Mouse (Mus musculus) ES-E14 (cell line): ENCODE data around the gene Gm17617. TPM values are rescaled to one million over a fixed set of nuclear protein-coding genes. Genes with fewer than 3 reads are reported as not detected.
A peak's percentile ranks its signal among the peaks of the same experiment; 100 is the strongest.

Experiments
- DNase-seq: peaks from one replicate; pipeline ENCODE4 v3.0.0-alpha.2; 2013; ENCODE audit warnings: low read depth, low spot score
- H3K27ac ChIP-seq: 2 replicates; pipeline ENCODE4 v1.5.1; 2012; ENCODE audit warnings: low read depth, mild to moderate bottlenecking, low read length, moderate library complexity, mixed read lengths; ENCODE audit not compliant: poor library complexity, insufficient read depth, severe bottlenecking
- H3K36me3 ChIP-seq: 2 replicates; pipeline ENCODE4 v1.6.1; 2012; ENCODE audit warnings: mild to moderate bottlenecking, low read length, moderate library complexity, mixed read lengths; ENCODE audit not compliant: control insufficient read depth, poor library complexity, insufficient read depth, severe bottlenecking
- H3K4me1 ChIP-seq, 2 experiments: fragments of 150-350 bp in 1 of 2; sonication (generic) in 1 of 2; 2 replicates each; pipeline ENCODE4 v1.6.1; 2012; ENCODE audit warnings: low read length in 2 of 2, mild to moderate bottlenecking in 1 of 2, mixed read lengths in 1 of 2; ENCODE audit not compliant: control insufficient read depth in 2 of 2, insufficient read depth in 2 of 2, poor library complexity in 1 of 2
- H3K4me3 ChIP-seq, 2 experiments: fragments of 150-350 bp in 1 of 2; sonication (generic) in 1 of 2; 2 replicates each; pipeline ENCODE4 v1.5.1; 2012; ENCODE audit warnings: low read length in 2 of 2, low read depth in 1 of 2, mild to moderate bottlenecking in 1 of 2, mixed read lengths in 1 of 2; ENCODE audit not compliant: insufficient read depth in 1 of 2, poor library complexity in 1 of 2, severe bottlenecking in 1 of 2
- H3K9ac ChIP-seq: 2 replicates; pipeline ENCODE4 v1.6.1; 2012; ENCODE audit warnings: low read depth, mild to moderate bottlenecking, low read length, mixed read lengths; ENCODE audit not compliant: poor library complexity, insufficient read depth, severe bottlenecking
- H3K9me3 ChIP-seq: fragments of 150-350 bp; sonication (generic); 2 replicates; pipeline ENCODE4 v1.6.1; 2012; ENCODE audit warnings: low read depth, mild to moderate bottlenecking, low read length; ENCODE audit not compliant: control insufficient read depth, insufficient read depth
- CHD2 ChIP-seq: IDR thresholded peaks from 2 replicates; pipeline ENCODE4 v1.6.1; 2014; ENCODE audit warnings: mild to moderate bottlenecking, low read depth, low read length, inconsistent platforms
- HCFC1 ChIP-seq: IDR thresholded peaks from 2 replicates; pipeline ENCODE4 v1.6.1; 2012; ENCODE audit warnings: low read length, inconsistent platforms, borderline replicate concordance; ENCODE audit not compliant: insufficient read depth
- MAFK ChIP-seq: IDR thresholded peaks from 2 replicates; pipeline ENCODE4 v1.6.1; 2014; ENCODE audit warnings: mild to moderate bottlenecking, low read depth, low read length, inconsistent platforms; ENCODE audit not compliant: insufficient read depth
- ZC3H11A ChIP-seq: IDR thresholded peaks from 2 replicates; pipeline ENCODE4 v1.6.1; 2012; ENCODE audit warnings: low read depth, mild to moderate bottlenecking, inconsistent platforms, low read length, borderline replicate concordance
- ZNF384 ChIP-seq: IDR thresholded peaks from 2 replicates; pipeline ENCODE4 v1.6.1; 2012; ENCODE audit warnings: low read depth, low read length, inconsistent platforms
- in situ Hi-C, 2 experiments: fragments of 600-800 bp; cut with MboI; formaldehyde crosslinking; loops; one replicate each; pipeline ENCODE4 v1.15.1; 2025; ENCODE audit warnings: low sequenced_read_pairs in 2 of 2, inconsistent platforms in 1 of 2; ENCODE audit not compliant: unreplicated experiment in 2 of 2
- total RNA-seq: library from RNA; depleted of rRNA; stranded (reverse); fragments of 300-350 nt; gene quantifications from 2 replicates; pipeline ENCODE4 v1.2.3, GENCODE M21; 2012

The Gm17617 gene
- total RNA-seq, 1 experiment: not detected

DNA sequence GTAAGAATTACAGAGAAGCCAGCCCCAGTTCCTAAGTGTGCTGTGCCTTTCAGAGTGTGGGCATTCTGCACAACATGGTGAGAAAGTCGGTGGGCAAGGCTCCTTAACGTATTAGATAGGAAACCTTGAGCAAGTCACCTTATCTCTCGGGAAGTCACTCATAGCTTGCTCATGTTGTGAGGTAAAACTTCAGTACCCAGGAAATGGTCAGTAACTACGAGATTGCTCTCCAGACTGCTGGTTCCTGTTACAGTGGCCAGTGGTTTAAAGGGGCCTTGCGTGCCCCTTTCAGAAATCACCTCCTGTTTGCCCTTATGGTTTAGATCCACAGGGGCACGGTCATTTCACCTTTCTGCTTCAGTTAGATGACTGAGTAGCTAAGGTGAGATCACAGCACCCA, 19.0 kb downstream of the Gm17617 start:
- no peaks in the 10 kb centered on the region for H3K9me3 ChIP-seq
- TF ChIP-seq HCFC1 (no peak), ZNF384 (no peak), ZC3H11A (no peak), MAFK (no peak), CHD2 (no peak)
- H3K4me3 ChIP-seq: no peak overlapping the region
- in situ Hi-C loops: no loop called here
- DNase-seq: no peak
- no peak overlapping the region for H3K9ac ChIP-seq
- H3K4me1 ChIP-seq: no peaks in the 10 kb centered on the region
- H3K36me3 ChIP-seq: peaks cover 25% of the 10 kb centered on the region
- no peak overlapping the region for H3K27ac ChIP-seq

GRCm38 (mm10) chr13:55107694-55108093, 25.7 kb downstream of the Gm17617 start:
- DNase-seq: no peak
- Histone ChIP-seq H3K27ac (no peak overlapping the region), H3K9me3 (no peaks in the 10 kb centered on the region), H3K9ac (no peak overlapping the region), H3K36me3 (peaks cover 8% of the 10 kb centered on the region; the same call in 1 of the 2 replicates), H3K4me1 (peaks cover 1 to 4% of the 10 kb centered on the region in 2 experiments; a peak in 1 of 4 replicates), H3K4me3 (no peak overlapping the region)
- TF ChIP-seq MAFK (no peak), HCFC1 (no peak), CHD2 (no peak), ZNF384 (no peak), ZC3H11A (no peak)
- in situ Hi-C loops: no loop called here

GRCm38 (mm10) chr13:55107116-55107515, 26.2 kb downstream of the Gm17617 start:
- no peak overlapping the region for H3K9ac ChIP-seq
- H3K27ac ChIP-seq: no peak overlapping the region
- no peaks in the 10 kb centered on the region for H3K9me3 ChIP-seq
- DNase-seq: no peak
- in situ Hi-C loops: no loop called here
- H3K4me1 ChIP-seq: peaks cover 1 to 4% of the 10 kb centered on the region in 2 experiments; a peak in 1 of 4 replicates
- peaks cover 8% of the 10 kb centered on the region; the same call in 1 of the 2 replicates for H3K36me3 ChIP-seq
- no peak overlapping the region for H3K4me3 ChIP-seq
- TF ChIP-seq HCFC1 (no peak), CHD2 (no peak), MAFK (no peak), ZC3H11A (no peak), ZNF384 (no peak)

DNA sequence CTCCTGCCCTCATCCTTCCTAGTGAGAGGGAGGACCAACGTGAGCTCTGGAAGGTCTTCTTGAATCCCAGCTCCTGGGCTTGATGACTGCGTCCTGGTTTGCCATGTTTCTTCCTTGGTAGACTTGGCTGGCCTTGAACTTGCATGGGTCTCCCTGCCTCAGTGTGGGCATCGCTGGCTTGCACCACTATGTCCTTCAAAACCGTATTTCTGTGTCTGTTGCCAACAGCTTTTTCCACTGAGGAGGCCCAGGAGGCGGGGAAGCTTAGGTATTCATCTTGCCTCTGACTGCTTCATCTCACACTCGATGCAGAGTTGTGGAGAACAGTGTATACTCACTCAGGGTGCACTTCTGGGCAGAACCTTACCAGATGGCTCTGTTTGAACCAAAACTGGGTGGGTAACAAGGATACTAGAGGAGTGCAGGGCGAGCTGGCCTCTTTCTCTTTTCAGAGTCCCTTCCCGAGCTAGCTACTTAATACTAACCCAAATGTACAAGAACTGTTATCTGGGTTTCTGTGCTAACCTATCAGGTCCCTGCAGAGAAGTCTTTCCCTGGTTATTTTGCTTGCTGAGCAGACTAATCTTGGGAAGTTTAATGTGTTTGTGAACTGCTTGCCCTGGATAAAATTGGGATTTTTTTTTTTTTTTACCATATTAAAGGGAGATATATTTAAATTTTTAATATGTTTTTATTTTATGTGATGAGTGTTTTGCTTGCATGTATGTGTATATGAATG, 27.2 kb downstream of the Gm17617 start:
- peak overlapping the region; percentile 86 for H3K9ac ChIP-seq

More for the DNA sequence above, 27.2 kb downstream of the Gm17617 start:
- Histone ChIP-seq H3K4me1 (peaks cover 1 to 4% of the 10 kb centered on the region in 2 experiments; a peak in 1 of 4 replicates), H3K9me3 (no peaks in the 10 kb centered on the region), H3K27ac (no peak overlapping the region), H3K4me3 (peak overlapping the region; percentile 77 to 94), H3K36me3 (peaks cover 8% of the 10 kb centered on the region; the same call in 1 of the 2 replicates)
- TF ChIP-seq CHD2 (no peak), HCFC1 (no peak)
- no peak for DNase-seq
- in situ Hi-C loops: no loop called here
